Mouse (Mus musculus): ENCODE data around the gene Pdx1. TPM values are rescaled to one million over a fixed set of nuclear protein-coding genes. Genes with fewer than 3 reads are reported as not detected.

Gene Pdx1
- polyA plus RNA-seq, 1 experiment from 2014 or later: not detected

DNA sequence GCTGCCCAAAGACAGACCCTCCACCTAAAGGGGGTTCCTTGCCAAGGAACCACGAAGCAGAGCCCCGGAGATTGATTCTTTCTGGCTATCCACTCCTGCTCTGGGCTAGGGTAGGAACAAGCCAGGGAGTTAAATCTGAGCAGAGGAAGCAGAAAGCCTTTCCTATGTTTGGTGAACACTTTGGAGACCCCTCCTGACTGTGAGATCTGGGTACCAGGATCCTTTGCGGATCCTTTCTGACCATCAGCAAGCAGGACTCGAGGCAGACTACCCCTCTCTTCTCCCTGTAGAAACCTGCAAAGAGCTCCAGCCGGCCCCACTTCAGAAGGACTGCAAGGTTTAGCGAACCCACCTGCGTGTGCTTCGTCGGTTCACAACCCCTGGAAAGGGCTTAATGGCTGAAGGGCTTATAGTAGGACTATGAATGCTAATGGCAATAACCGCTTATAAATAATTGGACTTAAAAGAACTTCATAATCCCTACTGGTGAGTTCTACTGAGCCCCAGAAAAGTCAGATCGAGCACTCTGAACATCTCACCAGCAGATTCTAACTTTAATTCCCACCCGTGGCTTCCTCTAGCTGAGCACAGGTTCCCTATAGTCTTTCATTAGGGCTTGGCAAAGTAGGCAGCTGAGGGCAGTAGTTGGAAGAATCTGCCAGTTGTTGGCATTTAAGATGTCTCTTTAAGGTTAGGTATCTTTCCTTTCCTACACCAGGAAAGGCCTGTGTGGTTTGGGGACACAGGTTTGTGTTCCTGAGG is 2.5 kb downstream of the Pdx1 start:
- 6% methylated on average over 12 of the region's 12 CpGs for WGBS
- H3K9me3 ChIP-seq (replicated peaks; ENCODE audit: low read length): no peaks in the 10 kb centered on the region
- TF ChIP-seq CTCF (IDR thresholded peaks at IDR 0.05; ENCODE audit: low read depth): no peak
- ATAC-seq (replicated peaks; ENCODE audit: low FRiP score, low read depth) (no peak), DNase-seq (ENCODE audit: low spot score) (no peak)
- H3K4me3 ChIP-seq (replicated peaks; ENCODE audit: low read depth, low read length): no peak overlapping the region
- H3K27ac ChIP-seq: no peak overlapping the region
- H3K4me1 ChIP-seq (replicated peaks; ENCODE audit: insufficient read depth, low read length): no peaks in the 10 kb centered on the region
- H3K27me3 ChIP-seq (ENCODE audit: insufficient read depth, low read length): peaks cover 96% of the 10 kb centered on the region
- no peaks in the 10 kb centered on the region for H3K36me3 ChIP-seq (ENCODE audit: insufficient read depth, low read length)
- H3K4me2 ChIP-seq (ENCODE audit: low read length): no peak overlapping the region
- H3K9ac ChIP-seq (ENCODE audit: low read depth, low read length): no peak overlapping the region

DNA sequence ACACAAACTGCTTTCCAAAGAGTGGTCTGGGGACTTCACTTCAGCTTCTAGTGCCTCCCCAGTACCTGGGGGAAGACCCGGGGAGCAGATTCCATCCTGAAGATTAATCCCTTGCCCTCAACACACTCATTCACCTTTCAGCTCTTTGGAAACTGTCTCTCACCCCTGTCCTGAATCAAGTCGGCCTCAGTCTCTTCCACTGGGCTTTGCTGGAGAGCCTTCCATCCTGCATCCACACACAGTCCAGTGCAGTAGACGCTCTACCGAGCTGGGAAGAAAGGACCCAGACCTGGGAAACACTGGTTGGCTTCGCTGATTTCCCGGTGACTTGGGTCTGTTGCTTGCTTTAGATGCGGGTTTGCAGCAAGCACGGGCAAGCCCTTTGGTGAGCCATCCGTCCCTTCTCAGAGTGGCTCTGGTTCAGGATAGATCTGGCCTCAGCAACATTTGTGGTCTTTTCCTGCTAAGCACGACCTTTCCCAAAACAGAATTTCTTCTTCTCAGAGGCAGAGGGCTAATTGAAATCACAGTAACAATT is 3.1 kb downstream of the Pdx1 start:
- Histone ChIP-seq H3K4me2 (ENCODE audit: low read length) (no peak overlapping the region), H3K27me3 (ENCODE audit: insufficient read depth, low read length) (peaks cover 96% of the 10 kb centered on the region), H3K4me1 (replicated peaks; ENCODE audit: insufficient read depth, low read length) (no peaks in the 10 kb centered on the region), H3K36me3 (ENCODE audit: insufficient read depth, low read length) (no peaks in the 10 kb centered on the region), H3K9ac (ENCODE audit: low read depth, low read length) (no peak overlapping the region), H3K27ac (no peak overlapping the region), H3K4me3 (replicated peaks; ENCODE audit: low read depth, low read length) (no peak overlapping the region), H3K9me3 (replicated peaks; ENCODE audit: low read length) (no peaks in the 10 kb centered on the region)
- ATAC-seq (replicated peaks; ENCODE audit: low FRiP score, low read depth) (no peak), DNase-seq (ENCODE audit: low spot score) (no peak)
- TF ChIP-seq CTCF (IDR thresholded peaks at IDR 0.05; ENCODE audit: low read depth): no peak
- WGBS: 3% methylated on average over 10 of the region's 10 CpGs

DNA sequence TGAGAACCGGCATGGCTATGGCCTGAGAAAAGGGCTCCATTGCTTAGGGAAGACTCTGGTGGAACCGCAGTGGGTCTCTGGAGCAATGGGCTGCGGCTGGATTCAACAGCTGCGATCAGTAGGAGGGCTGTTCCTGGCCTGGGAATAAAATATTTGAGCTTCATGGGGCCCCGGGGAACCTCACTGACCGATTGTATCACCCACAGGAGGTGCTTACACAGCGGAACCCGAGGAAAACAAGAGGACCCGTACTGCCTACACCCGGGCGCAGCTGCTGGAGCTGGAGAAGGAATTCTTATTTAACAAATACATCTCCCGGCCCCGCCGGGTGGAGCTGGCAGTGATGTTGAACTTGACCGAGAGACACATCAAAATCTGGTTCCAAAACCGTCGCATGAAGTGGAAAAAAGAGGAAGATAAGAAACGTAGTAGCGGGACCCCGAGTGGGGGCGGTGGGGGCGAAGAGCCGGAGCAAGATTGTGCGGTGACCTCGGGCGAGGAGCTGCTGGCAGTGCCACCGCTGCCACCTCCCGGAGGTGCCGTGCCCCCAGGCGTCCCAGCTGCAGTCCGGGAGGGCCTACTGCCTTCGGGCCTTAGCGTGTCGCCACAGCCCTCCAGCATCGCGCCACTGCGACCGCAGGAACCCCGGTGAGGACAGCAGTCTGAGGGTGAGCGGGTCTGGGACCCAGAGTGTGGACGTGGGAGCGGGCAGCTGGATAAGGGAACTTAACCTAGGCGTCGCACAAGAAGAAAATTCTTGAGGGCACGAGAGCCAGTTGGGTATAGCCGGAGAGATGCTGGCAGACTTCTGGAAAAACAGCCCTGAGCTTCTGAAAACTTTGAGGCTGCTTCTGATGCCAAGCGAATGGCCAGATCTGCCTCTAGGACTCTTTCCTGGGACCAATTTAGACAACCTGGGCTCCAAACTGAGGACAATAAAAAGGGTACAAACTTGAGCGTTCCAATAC is 4.7 kb downstream of the Pdx1 start:
- no peak overlapping the region for H3K4me3 ChIP-seq (replicated peaks; ENCODE audit: low read depth, low read length)
- no peak for TF ChIP-seq CTCF (IDR thresholded peaks at IDR 0.05; ENCODE audit: low read depth)
- under 1% methylated on average over 48 of the region's 48 CpGs for WGBS
- DNase-seq (ENCODE audit: low spot score): no peak
- no peak overlapping the region for H3K9ac ChIP-seq (ENCODE audit: low read depth, low read length)
- H3K9me3 ChIP-seq (replicated peaks; ENCODE audit: low read length): no peaks in the 10 kb centered on the region
- H3K36me3 ChIP-seq (ENCODE audit: insufficient read depth, low read length): no peaks in the 10 kb centered on the region
- no peak for ATAC-seq (replicated peaks; ENCODE audit: low FRiP score, low read depth)
- H3K4me2 ChIP-seq (ENCODE audit: low read length): no peak overlapping the region
- H3K27ac ChIP-seq: no peak overlapping the region
- H3K27me3 ChIP-seq (ENCODE audit: insufficient read depth, low read length): peaks cover 93% of the 10 kb centered on the region
- H3K4me1 ChIP-seq (replicated peaks; ENCODE audit: insufficient read depth, low read length): no peaks in the 10 kb centered on the region

DNA sequence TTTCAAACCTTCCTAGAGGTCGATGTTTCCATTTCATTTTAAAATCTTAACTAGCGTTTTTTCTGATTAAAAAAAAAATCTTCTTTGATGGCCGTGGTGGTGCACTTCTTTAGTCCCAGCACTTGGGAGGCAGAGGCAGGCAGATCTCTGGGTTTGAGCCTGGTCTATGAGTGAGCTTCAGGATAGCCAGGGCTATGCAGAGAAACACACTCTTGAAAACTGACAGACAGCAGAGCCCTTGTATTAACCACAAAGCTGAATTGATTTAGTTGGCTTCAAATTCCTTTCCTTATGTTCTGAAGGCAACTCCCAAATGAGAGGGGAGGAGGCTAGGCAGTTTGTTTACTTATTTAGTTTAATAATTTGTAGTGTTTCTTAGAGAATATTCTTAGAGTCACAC is 6.0 kb downstream of the Pdx1 start:
- 19% methylated on average over 3 of the region's 3 CpGs for WGBS
- TF ChIP-seq CTCF (IDR thresholded peaks at IDR 0.05; ENCODE audit: low read depth): no peak

DNA sequence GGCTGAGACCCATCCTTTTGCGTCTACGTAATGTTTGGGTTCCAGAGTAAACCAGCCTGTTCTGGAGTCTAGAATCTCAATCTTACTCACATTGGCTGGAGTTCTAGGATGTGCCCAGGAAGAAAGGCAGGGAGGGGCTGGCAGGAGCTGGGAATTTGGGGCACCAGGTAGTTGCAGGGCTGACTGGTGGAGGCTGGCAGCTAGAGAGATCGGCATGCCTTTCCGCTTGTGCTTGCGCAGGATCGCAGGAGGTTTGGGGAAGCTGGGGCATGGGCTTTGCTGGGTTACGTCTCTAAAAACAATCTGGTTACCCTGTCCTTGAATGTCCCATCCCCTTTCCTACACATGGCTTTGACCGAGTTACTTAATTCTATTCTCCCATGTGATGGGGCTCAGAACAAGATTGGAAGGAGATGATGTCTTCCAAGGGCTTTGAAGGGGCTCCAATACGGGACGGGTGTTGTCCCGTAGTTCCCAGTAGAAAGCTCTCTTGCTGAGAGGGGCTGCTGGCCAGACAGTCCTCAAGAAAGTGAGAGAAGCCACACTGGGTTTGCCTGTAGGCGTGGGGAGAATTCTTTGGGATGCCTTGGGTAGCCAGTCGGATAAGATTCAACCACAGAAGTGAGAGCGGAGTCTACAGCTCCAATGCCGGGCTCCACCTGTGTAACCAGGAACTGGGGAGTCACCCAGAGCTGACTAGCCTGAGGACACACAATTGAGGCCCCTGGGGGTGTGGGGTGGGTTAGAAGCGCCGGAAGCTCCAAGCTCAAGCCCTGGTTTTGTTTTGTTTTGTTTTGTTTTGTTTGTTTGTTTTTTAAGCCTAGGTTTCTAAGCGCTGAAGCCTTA is 7.2 kb downstream of the Pdx1 start:
- TF ChIP-seq CTCF (IDR thresholded peaks at IDR 0.05; ENCODE audit: low read depth): no peak
- peaks cover 90% of the 10 kb centered on the region for H3K27me3 ChIP-seq (ENCODE audit: insufficient read depth, low read length)
- no peak for ATAC-seq (replicated peaks; ENCODE audit: low FRiP score, low read depth)
- no peaks in the 10 kb centered on the region for H3K9me3 ChIP-seq (replicated peaks; ENCODE audit: low read length)
- H3K36me3 ChIP-seq (ENCODE audit: insufficient read depth, low read length): no peaks in the 10 kb centered on the region
- no peak overlapping the region for H3K4me3 ChIP-seq (replicated peaks; ENCODE audit: low read depth, low read length)
- no peaks in the 10 kb centered on the region for H3K4me1 ChIP-seq (replicated peaks; ENCODE audit: insufficient read depth, low read length)
- 2% methylated on average over 18 of the region's 18 CpGs for WGBS
- no peak overlapping the region for H3K4me2 ChIP-seq (ENCODE audit: low read length)
- H3K9ac ChIP-seq (ENCODE audit: low read depth, low read length): no peak overlapping the region
- no peak for DNase-seq (ENCODE audit: low spot score)
- H3K27ac ChIP-seq: no peak overlapping the region

More for the DNA sequence above, 6.0 kb downstream of the Pdx1 start:
- Histone ChIP-seq H3K9me3 (replicated peaks; ENCODE audit: low read length) (no peaks in the 10 kb centered on the region), H3K36me3 (ENCODE audit: insufficient read depth, low read length) (no peaks in the 10 kb centered on the region), H3K4me1 (replicated peaks; ENCODE audit: insufficient read depth, low read length) (no peaks in the 10 kb centered on the region), H3K4me2 (ENCODE audit: low read length) (no peak overlapping the region), H3K4me3 (replicated peaks; ENCODE audit: low read depth, low read length) (no peak overlapping the region), H3K27me3 (ENCODE audit: insufficient read depth, low read length) (peaks cover 92% of the 10 kb centered on the region), H3K9ac (ENCODE audit: low read depth, low read length) (no peak overlapping the region), H3K27ac (no peak overlapping the region)
- no peak for DNase-seq (ENCODE audit: low spot score)
- ATAC-seq (replicated peaks; ENCODE audit: low FRiP score, low read depth): no peak
